Mouse (Mus musculus): ENCODE measurements at regions not wholly inside any gene's neighbourhood (a gene's known extent, or its start where the extent isn't known, plus 50 kb on each side); places are given as distances from the start of the nearest gene placed in this dataset.
"Not testable (repeated sequence)": the region's sequence is repeated elsewhere in the genome, so short reads cannot be mapped to it uniquely, and the experiment has no call there.

GRCm38 (mm10) chr14:89896891-89897290 is 1425.7 kb upstream of the Pcdh20 start:
- TF ChIP-seq ETS1 (IDR thresholded peaks at IDR 0.05; ENCODE audit: low read depth, low read length); NELFE (IDR thresholded peaks at IDR 0.05; ENCODE audit: low read depth, low read length); EP300 (IDR thresholded peaks at IDR 0.05; ENCODE audit: low read depth in 1 of 2, low read length in 2 of 2); CTCF (IDR thresholded peaks at IDR 0.05 in 2 of 3, conservative IDR thresholded peaks at IDR 0.05 in 1 of 3; ENCODE audit: control insufficient read depth in 1 of 3, insufficient read depth in 1 of 3, low read depth in 2 of 3, low read length in 3 of 3, poor library complexity in 1 of 3, severe bottlenecking in 1 of 3); MYC (IDR thresholded peaks at IDR 0.05; ENCODE audit: low read depth, low read length); GATA1 (IDR thresholded peaks at IDR 0.05; ENCODE audit: low read depth, low read length); ZNF384 (IDR thresholded peaks at IDR 0.05; ENCODE audit: low read depth, low read length); TAL1 (IDR thresholded peaks at IDR 0.05; ENCODE audit: low read length); MAX (IDR thresholded peaks at IDR 0.05; ENCODE audit: low read length); HCFC1 (IDR thresholded peaks at IDR 0.05; ENCODE audit: low read depth, low read length); POLR2A (IDR thresholded peaks at IDR 0.05; ENCODE audit: control insufficient read depth in 1 of 2, insufficient read depth in 1 of 2, low read depth in 1 of 2, low read length in 2 of 2, poor library complexity in 1 of 2): not testable (repeated sequence)

Data from MEL (cell line).